Mouse (Mus musculus) midbrain, embryonic 15.5 days (tissue): Measurements from ENCODE around the gene A030003K21Rik. TPM values are rescaled to one million over a fixed set of nuclear protein-coding genes. Genes with fewer than 3 reads are reported as not detected.

ENCODE experiments used
- ATAC-seq: fragments of 200-750 bp; cut with Nextera tagmentation; replicated peaks from 2 replicates; pipeline ENCODE4 v1.8.0; 2017; ENCODE audit warnings: moderate TSS enrichment
- H3K27ac ChIP-seq: fragments of 300-500 bp; sonication (generic); 2 replicates; pipeline ENCODE4 v1.5.1; 2015; ENCODE audit warnings: mild to moderate bottlenecking, inconsistent platforms
- H3K27me3 ChIP-seq: fragments of 300-500 bp; sonication (generic); replicated peaks from 2 replicates; pipeline ENCODE4 v1.6.1; 2015; ENCODE audit warnings: inconsistent platforms
- H3K36me3 ChIP-seq: fragments of 300-500 bp; sonication (generic); replicated peaks from 2 replicates; pipeline ENCODE4 v1.6.1; 2015; ENCODE audit warnings: inconsistent platforms
- H3K4me1 ChIP-seq: fragments of 300-500 bp; sonication (generic); 2 replicates; pipeline ENCODE4 v1.6.1; 2015; ENCODE audit warnings: inconsistent platforms
- H3K4me2 ChIP-seq: fragments of 300-500 bp; sonication (generic); 2 replicates; pipeline ENCODE4 v1.6.1; 2015; ENCODE audit warnings: inconsistent platforms, mild to moderate bottlenecking, moderate library complexity
- H3K4me3 ChIP-seq: fragments of 300-500 bp; sonication (generic); 2 replicates; pipeline ENCODE4 v1.5.1; 2015; ENCODE audit warnings: mild to moderate bottlenecking, inconsistent platforms
- H3K9ac ChIP-seq: fragments of 300-500 bp; sonication (generic); 2 replicates; pipeline ENCODE4 v1.6.1; 2015; ENCODE audit warnings: mild to moderate bottlenecking, inconsistent platforms
- H3K9me3 ChIP-seq: fragments of 300-500 bp; sonication (generic); 2 replicates; pipeline ENCODE4 v1.6.1; 2016; ENCODE audit warnings: inconsistent platforms
- WGBS: fragments of 180-500 bp; shearing (Covaris S2); methylation state at CpG from one replicate; pipeline ENCODE4 v1.1.7; 2015; ENCODE audit warnings: mixed read lengths; 5-methylcytosine and 5-hydroxymethylcytosine counted together
- polyA plus RNA-seq: library from polyadenylated mRNA; unstranded; fragments of >200 nt; fragmentation: Nextera tagmentation; extraction: Ambion mirVana; gene quantifications from 2 replicates; pipeline ENCODE4 v1.2.1, GENCODE M21; 2015

Gene A030003K21Rik
- polyA plus RNA-seq, 1 experiment from 2014 or later, result not detected

DNA sequence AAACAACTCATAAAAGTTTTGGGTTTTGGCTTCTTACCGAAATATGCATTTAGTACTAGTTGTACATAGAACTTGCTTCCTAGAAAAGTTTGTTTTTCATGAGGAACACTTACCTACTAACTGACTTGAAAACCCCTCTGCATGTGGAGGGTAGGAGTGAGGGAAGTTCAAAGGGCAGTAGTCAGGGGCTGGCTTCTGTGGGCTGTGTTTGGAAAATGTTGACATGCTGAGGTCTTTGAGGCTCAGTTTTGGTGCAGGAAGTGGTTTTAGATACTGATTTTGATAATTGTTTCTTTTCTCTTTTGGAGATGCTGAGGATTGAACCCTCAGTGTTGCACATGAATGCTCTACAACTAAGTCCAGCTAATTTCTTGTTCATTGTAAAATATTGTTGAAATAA, 42.6 kb downstream of the A030003K21Rik start:
- Histone ChIP-seq H3K27me3 (no peaks in the 10 kb centered on the region), H3K27ac (no peak overlapping the region), H3K9me3 (no peaks in the 10 kb centered on the region), H3K4me3 (no peak overlapping the region), H3K4me2 (no peak overlapping the region), H3K36me3 (peaks cover 9% of the 10 kb centered on the region; the same call in 1 of the 2 replicates), H3K4me1 (no peaks in the 10 kb centered on the region), H3K9ac (no peak overlapping the region)
- no peak for ATAC-seq
- 97% methylated on average over 1 of the region's 1 CpGs for WGBS

- Histone ChIP-seq H3K27ac (no peak overlapping the region), H3K4me3 (no peak overlapping the region), H3K4me1 (no peaks in the 10 kb centered on the region), H3K9ac (no peak overlapping the region), H3K4me2 (no peak overlapping the region), H3K27me3 (no peaks in the 10 kb centered on the region), H3K36me3 (peaks cover 16% of the 10 kb centered on the region), H3K9me3 (no peaks in the 10 kb centered on the region)
- 97% methylated on average over 7 of the region's 7 CpGs for WGBS
- no peak for ATAC-seq
Measured at GRCm38 (mm10) chr1:82893269-82893668, 49.9 kb downstream of the A030003K21Rik start.

Other genes starting within 250 kb of the A030003K21Rik start
- gene Mff, start 218.5 kb downstream of the A030003K21Rik start, polyA plus RNA-seq, result 394 and 397 TPM in 2 replicates
- 0.27 TPM in 1 of 2 replicates, not detected in the other for gene Tm4sf20, start 174.9 kb downstream of the A030003K21Rik start, polyA plus RNA-seq
- gene Gm47791, start 172.1 kb downstream of the A030003K21Rik start, polyA plus RNA-seq, result not detected in 2 replicates
- 25.2 and 28.3 TPM in 2 replicates for gene Agfg1, start 103.9 kb downstream of the A030003K21Rik start, polyA plus RNA-seq
- gene A030005L19Rik, start 30.1 kb downstream of the A030003K21Rik start, polyA plus RNA-seq, result 0.43 TPM in 1 of 2 replicates, not detected in the other
- not detected in 2 replicates for gene A030014E15Rik, start 18.5 kb downstream of the A030003K21Rik start, polyA plus RNA-seq
- not detected in 2 replicates for gene Gm6217, start 12.0 kb downstream of the A030003K21Rik start, polyA plus RNA-seq
- not detected in 2 replicates for gene Gm7544, start 12.6 kb upstream of the A030003K21Rik start, polyA plus RNA-seq
- gene Gm47955, start 16.9 kb upstream of the A030003K21Rik start, polyA plus RNA-seq, result not detected in 2 replicates
- gene Gm47959, start 57.2 kb upstream of the A030003K21Rik start, polyA plus RNA-seq, result not detected in 2 replicates
- gene Slc19a3, start 95.1 kb upstream of the A030003K21Rik start, polyA plus RNA-seq, result 0.87 and 0.94 TPM in 2 replicates
- not detected in 2 replicates for gene Krtap28-10, start 99.1 kb upstream of the A030003K21Rik start, polyA plus RNA-seq
- gene Gm47969, start 101.5 kb upstream of the A030003K21Rik start, polyA plus RNA-seq, result not detected in 2 replicates
- gene A030005K14Rik, start 116.0 kb upstream of the A030003K21Rik start, polyA plus RNA-seq, result not detected in 2 replicates
- not detected in 2 replicates for gene Krtap28-13, start 117.5 kb upstream of the A030003K21Rik start, polyA plus RNA-seq
- gene Ccl20, start 173.4 kb upstream of the A030003K21Rik start, polyA plus RNA-seq, result not detected in 2 replicates
- 1.2 and 1.9 TPM in 2 replicates for gene Daw1, start 216.4 kb upstream of the A030003K21Rik start, polyA plus RNA-seq